Mouse (Mus musculus) ES-Bruce4 (cell line): ENCODE results near the gene Shh.

Source experiments
- CTCF ChIP-seq: IDR thresholded peaks from one replicate; pipeline ENCODE4 v1.8.1; 2011; ENCODE audit warnings: low read depth, low read length
- EP300 ChIP-seq: IDR thresholded peaks from 2 replicates; pipeline ENCODE4 v1.6.1; 2011; ENCODE audit warnings: low read depth, low read length; ENCODE audit not compliant: insufficient read depth
- POLR2A ChIP-seq: IDR thresholded peaks from one replicate; pipeline ENCODE4 v1.8.1; 2011; ENCODE audit warnings: low read length; ENCODE audit not compliant: insufficient read depth

GRCm38 (mm10) chr5:28457921-28458641 lies 9.0 kb downstream of the Shh start:
- TF ChIP-seq CTCF (no peak), POLR2A (no peak), EP300 (no peak)
